Mouse (Mus musculus): Measurements from ENCODE around the gene Cep68.

DNA sequence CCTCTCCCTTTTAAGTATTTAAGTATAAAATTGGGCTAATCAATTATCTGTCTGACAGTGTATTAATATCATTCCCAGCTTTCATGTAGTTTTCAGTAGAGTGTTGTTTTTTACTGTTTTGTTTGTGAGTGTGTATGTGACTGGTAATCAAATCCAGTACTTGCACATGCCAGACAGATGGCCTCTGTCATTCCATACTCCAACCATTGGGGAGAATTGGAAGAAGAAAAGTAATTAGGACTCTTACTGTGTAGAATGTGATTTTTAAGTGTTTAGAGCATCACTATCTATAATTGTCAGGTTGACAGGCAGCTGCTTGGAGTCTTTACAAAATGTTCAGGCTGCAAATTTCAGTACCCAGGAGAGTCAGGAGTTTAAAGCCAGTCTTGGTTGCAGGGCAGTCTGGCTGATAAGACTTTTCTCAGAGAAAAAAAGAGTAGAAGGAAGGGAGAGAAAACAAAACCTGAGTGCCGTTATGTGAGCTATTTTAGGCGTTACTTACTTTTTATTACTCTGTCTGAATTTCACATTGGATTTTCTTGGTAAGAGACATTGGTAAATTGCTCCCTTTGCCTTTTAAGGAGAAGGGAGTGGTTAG is 42.5 kb downstream of the Cep68 start:
- no peak for TF ChIP-seq POLR2A (IDR thresholded peaks at IDR 0.05; ENCODE audit: insufficient read depth, low read depth, low read length)
- no peak for TF ChIP-seq CTCF (IDR thresholded peaks at IDR 0.05; ENCODE audit: insufficient read depth, low read depth, low read length)

All from olfactory bulb, adult 2 months (tissue).